Mouse (Mus musculus): ENCODE measurements around the gene Ldb3.

DNA sequence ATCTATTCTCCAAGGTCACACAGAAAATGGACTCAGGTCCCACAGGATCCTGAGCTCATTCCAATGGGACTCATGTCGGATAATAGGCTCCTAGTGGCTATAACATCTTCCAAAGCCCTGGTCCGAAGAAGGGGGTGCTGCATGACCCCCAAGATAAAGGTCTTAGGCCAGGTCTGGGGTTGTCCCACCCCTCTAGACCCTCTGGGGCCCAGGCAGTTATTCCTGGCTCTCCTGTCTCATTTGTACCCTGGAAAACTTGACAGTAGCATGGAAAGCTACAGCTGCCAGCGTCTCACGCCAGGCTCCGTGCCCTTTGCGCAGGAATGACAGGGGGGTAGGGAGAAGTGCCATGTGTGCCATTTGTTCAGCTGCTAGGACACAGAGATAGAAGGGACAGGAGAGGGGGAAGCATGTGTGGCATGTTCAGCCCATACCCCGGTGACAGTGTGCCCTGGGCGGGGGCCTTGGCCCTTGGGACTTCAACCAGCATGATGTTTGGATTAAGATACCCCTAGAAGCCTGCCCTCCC is 767 bp upstream of the Ldb3 start:
- no peak for TF ChIP-seq CTCF (conservative IDR thresholded peaks at IDR 0.05; ENCODE audit: low read length)
- TF ChIP-seq NANOG (IDR thresholded peaks at IDR 0.05; ENCODE audit: borderline replicate concordance, low read length): no peak
- TF ChIP-seq POU5F1 (IDR thresholded peaks at IDR 0.05; ENCODE audit: borderline replicate concordance, low read length): no peak
